Mouse (Mus musculus) lung, adult 2 months (tissue): ENCODE data around the gene Esyt3.

Experiments
- CTCF ChIP-seq: fragments of 200-500 bp; IDR thresholded peaks from 2 replicates; pipeline ENCODE4 v1.5.1; 2011; ENCODE audit warnings: mild to moderate bottlenecking, low read length, control low read depth; ENCODE audit not compliant: insufficient read depth
- POLR2A ChIP-seq: fragments of 200-500 bp; IDR thresholded peaks from 2 replicates; pipeline ENCODE4 v1.6.1; 2011; ENCODE audit warnings: low read depth, mild to moderate bottlenecking, control low read depth, low read length, borderline replicate concordance; ENCODE audit errors: extremely low read depth

- TF ChIP-seq CTCF (no peak), POLR2A (no peak)
Observed at GRCm38 (mm10) chr9:99357561-99357920, 816 bp downstream of the Esyt3 start.
